Mouse (Mus musculus) kidney, embryonic 15.5 days (tissue): Measurements from ENCODE around the gene Ap1g2. TPM values are rescaled to one million over a fixed set of nuclear protein-coding genes. Genes with fewer than 3 reads are reported as not detected.
A peak's percentile ranks its signal among the peaks of the same experiment; 100 is the strongest.

ENCODE experiments used
- ATAC-seq: fragments of 200-750 bp; cut with Nextera tagmentation; replicated peaks from 2 replicates; pipeline ENCODE4 v1.8.0; 2017; ENCODE audit warnings: moderate TSS enrichment; ENCODE audit not compliant: low FRiP score
- H3K27ac ChIP-seq: fragments of 300-500 bp; sonication (generic); 2 replicates; pipeline ENCODE4 v1.5.1; 2015; ENCODE audit warnings: mild to moderate bottlenecking, inconsistent platforms
- H3K27me3 ChIP-seq: fragments of 300-500 bp; sonication (generic); 2 replicates; pipeline ENCODE4 v1.6.1; 2015; ENCODE audit warnings: inconsistent platforms
- H3K36me3 ChIP-seq: fragments of 300-500 bp; sonication (generic); 2 replicates; pipeline ENCODE4 v1.6.1; 2015; ENCODE audit warnings: inconsistent platforms
- H3K4me1 ChIP-seq: fragments of 300-500 bp; sonication (generic); 2 replicates; pipeline ENCODE4 v1.6.1; 2015; ENCODE audit warnings: inconsistent platforms
- H3K4me2 ChIP-seq: fragments of 300-500 bp; sonication (generic); 2 replicates; pipeline ENCODE4 v1.6.1; 2015; ENCODE audit warnings: moderate library complexity, mild to moderate bottlenecking, inconsistent platforms
- H3K4me3 ChIP-seq: fragments of 300-500 bp; sonication (generic); replicated peaks from 2 replicates; pipeline ENCODE4 v1.5.1; 2015; ENCODE audit warnings: mild to moderate bottlenecking, inconsistent platforms
- H3K9ac ChIP-seq: fragments of 300-500 bp; sonication (generic); 2 replicates; pipeline ENCODE4 v1.6.1; 2015; ENCODE audit warnings: mild to moderate bottlenecking, inconsistent platforms
- H3K9me3 ChIP-seq: fragments of 300-500 bp; sonication (generic); replicated peaks from 2 replicates; pipeline ENCODE4 v1.6.1; 2016; ENCODE audit warnings: inconsistent platforms
- WGBS: fragments of 180-500 bp; shearing (Covaris S2); methylation state at CpG from one replicate; pipeline ENCODE4 v1.1.7; 2015; ENCODE audit warnings: mixed read lengths; 5-methylcytosine and 5-hydroxymethylcytosine counted together
- polyA plus RNA-seq: library from polyadenylated mRNA; unstranded; fragments of >200 nt; fragmentation: Nextera tagmentation; extraction: Ambion mirVana; gene quantifications from 2 replicates; pipeline ENCODE4 v1.2.1, GENCODE M21; 2015

Ap1g2 gene
- polyA plus RNA-seq, 1 experiment from 2014 or later: 18.9 TPM

DNA sequence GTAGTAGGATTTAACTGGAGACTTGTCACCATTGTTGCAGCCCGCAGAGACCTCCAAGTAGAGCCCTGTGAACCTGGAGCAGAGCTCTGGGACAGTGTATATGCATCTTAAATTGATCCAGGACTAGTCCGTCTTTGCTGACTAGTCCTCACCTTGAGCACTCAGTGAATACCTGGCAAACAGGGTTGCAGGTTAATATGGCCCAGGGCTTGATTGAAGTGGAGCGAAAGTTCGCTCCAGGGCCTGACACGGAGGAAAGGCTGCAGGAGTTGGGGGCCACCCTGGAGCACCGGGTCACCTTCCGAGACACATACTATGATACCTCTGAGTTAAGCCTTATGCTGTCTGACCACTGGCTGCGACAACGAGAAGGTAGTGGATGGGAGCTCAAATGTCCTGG, 11.1 kb downstream of the Ap1g2 start:
- Histone ChIP-seq H3K27me3 (no peaks in the 10 kb centered on the region), H3K4me1 (peaks cover 50% of the 10 kb centered on the region), H3K27ac (peak overlapping the region; percentile 87), H3K4me3 (peak overlapping the region; percentile 75), H3K9ac (peak overlapping the region; percentile 69), H3K4me2 (peak overlapping the region; percentile 76), H3K9me3 (no peaks in the 10 kb centered on the region), H3K36me3 (peaks cover 21% of the 10 kb centered on the region; the same call in 1 of the 2 replicates)
- WGBS: 50% methylated on average over 9 of the region's 9 CpGs
- ATAC-seq: no peak

- Histone ChIP-seq H3K9ac (peak within 1 kb of the TSS; percentile 69), H3K27ac (peak within 1 kb of the TSS; percentile 87), H3K9me3 (no peaks in the 10 kb centered on the region), H3K27me3 (no peaks in the 10 kb centered on the region), H3K4me2 (peak within 1 kb of the TSS; percentile 76), H3K4me3 (peak within 1 kb of the TSS; percentile 75), H3K36me3 (peaks cover 21% of the 10 kb centered on the region; the same call in 1 of the 2 replicates), H3K4me1 (peaks cover 50% of the 10 kb centered on the region)
- WGBS: under 1% methylated on average over 30 of the region's 30 CpGs
- ATAC-seq: peak; percentile 69
These were observed 11.6 kb downstream of the Ap1g2 start, which contains the start of gene Thtpa for GRCm38 (mm10) chr14:55094704-55095231. TSS of gene Thtpa (plus strand) at chr14:55094784.

GRCm38 (mm10) chr14:55093927-55094326, 12.5 kb downstream of the Ap1g2 start:
- Histone ChIP-seq H3K4me3 (peak overlapping the region; percentile 75; the same call in 1 of the 2 replicates), H3K27me3 (no peaks in the 10 kb centered on the region), H3K4me2 (peak overlapping the region; percentile 76), H3K36me3 (peaks cover 13% of the 10 kb centered on the region; the same call in 1 of the 2 replicates), H3K4me1 (peaks cover 58% of the 10 kb centered on the region), H3K27ac (0 out of 2 replicates have a peak overlapping the region, but pooled peaks have one; percentile 87), H3K9ac (no peak overlapping the region), H3K9me3 (no peaks in the 10 kb centered on the region)
- 48% methylated on average over 6 of the region's 6 CpGs for WGBS
- no peak for ATAC-seq

DNA sequence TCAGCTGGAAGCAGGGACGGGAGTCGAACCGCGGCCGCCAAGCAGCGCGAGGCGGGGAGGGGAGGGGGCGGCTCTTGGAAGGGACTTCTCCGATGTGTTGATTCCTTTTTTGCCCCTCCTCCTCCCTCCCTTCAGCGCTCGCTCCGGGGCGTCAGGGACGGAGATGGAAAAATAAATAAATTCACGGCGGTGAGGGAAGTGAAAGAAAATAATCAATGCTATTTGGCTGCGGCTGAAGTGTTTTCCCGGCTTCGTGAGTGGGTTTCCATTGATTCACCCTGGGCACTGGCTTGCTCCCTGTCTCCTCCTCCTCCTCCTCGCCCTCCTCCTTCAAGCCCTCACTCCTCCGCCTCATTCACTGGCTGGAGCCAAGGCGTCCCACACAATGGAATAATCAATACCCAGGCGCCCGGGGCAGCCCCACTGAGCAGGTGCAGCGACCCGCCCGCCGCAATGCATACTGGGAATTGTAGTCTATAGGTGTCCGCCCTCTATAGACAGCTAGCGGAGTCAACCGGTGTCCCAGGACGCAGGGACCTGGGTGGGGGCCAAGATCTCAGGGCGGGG, 14.3 kb downstream of the Ap1g2 start, which contains the start of gene Zfhx2:
Gene Zfhx2 (minus strand): TSS at position 314 of the 567 bp plus-strand sequence.
- peaks cover 47% of the 10 kb centered on the region for H3K4me1 ChIP-seq
- peak within 1 kb of the TSS; percentile 65 for H3K4me3 ChIP-seq
- H3K4me2 ChIP-seq: peak within 1 kb of the TSS; percentile 87
- no peaks in the 10 kb centered on the region for H3K36me3 ChIP-seq
- under 1% methylated on average over 34 of the region's 34 CpGs for WGBS
- ATAC-seq: peak; percentile 89
- H3K9ac ChIP-seq: peak within 1 kb of the TSS; percentile 64
- H3K9me3 ChIP-seq: no peaks in the 10 kb centered on the region
- H3K27me3 ChIP-seq: no peaks in the 10 kb centered on the region
- peak within 1 kb of the TSS; percentile 90 for H3K27ac ChIP-seq

DNA sequence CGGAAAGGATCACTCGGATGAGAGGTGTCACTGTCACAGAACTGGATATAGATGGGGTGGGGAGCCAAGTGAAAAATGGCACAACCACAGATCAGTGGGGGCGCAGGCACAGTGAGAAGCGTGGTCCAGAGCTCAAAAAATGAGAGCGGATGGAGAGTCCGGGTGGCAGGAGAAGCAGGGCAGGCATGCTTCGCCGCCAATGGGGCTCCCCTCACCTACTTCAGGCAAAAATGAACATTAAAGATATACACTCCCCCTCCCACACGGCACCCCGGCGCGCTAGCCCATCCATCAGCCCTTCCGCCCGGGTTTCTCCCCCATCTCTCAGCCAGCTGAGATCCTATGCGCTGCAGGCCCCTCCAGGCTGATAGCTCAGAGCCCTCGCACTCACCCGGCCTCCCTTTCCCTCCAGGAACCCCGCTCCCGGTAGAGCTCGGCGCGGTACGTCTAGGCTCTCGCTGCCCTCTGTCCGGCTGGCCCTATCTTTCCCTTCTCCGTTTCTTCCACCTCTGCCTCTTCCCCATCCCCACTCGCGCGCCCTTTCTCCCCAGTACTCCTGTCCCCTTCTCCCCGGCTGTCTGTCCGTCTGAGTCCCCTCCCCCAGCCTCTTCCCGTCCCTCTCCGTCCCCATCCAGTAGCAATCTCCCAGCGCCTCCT, 15.1 kb downstream of the Ap1g2 start:
- no peaks in the 10 kb centered on the region for H3K36me3 ChIP-seq
- H3K4me2 ChIP-seq: peak overlapping the region; percentile 87
- peak overlapping the region; percentile 65 for H3K4me3 ChIP-seq
- 3% methylated on average over 34 of the region's 34 CpGs for WGBS
- H3K9me3 ChIP-seq: no peaks in the 10 kb centered on the region
- peak overlapping the region; percentile 64 for H3K9ac ChIP-seq
- ATAC-seq: no peak
- peaks cover 41% of the 10 kb centered on the region for H3K4me1 ChIP-seq
- H3K27me3 ChIP-seq: no peaks in the 10 kb centered on the region
- peak overlapping the region; percentile 90 for H3K27ac ChIP-seq

DNA sequence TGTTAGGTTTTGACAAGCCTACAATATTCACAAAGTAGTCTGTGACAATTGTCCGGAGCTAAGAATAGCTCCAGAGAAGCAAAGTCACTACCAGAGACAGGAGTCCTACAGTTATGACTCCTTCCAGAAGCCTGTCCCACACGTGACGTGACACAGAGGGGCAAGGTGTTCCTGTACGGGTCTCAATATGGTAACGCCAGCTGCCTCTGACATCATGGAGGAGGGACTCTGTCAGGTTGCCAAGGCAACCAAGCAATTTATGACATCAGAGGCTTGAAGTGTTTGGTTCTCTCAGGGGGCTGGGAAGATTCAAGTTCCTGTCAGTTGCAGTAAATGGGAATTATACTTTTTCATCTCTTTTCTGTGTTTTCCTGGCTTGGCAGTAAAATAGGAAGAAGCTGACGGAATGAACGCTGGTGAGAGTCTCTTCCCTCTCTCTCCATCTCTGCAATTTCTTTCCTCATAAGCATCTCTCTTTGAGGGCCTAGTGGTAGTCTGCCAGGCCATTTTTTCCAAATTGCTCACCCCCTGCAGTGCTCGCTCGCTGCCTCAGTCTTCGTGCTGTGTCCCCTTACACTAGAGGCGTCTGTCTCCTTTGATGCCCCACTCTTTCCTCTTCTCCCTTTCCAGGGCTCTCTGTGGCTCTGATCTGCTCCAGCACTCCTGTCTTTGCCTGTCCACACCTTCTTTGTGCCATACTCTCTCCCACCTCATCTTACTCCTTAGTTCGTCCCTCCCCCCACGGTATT, 17.0 kb downstream of the Ap1g2 start:
- no peak for ATAC-seq
- peak overlapping the region; percentile 9; the same call in 1 of the 2 replicates for H3K4me2 ChIP-seq

DNA sequence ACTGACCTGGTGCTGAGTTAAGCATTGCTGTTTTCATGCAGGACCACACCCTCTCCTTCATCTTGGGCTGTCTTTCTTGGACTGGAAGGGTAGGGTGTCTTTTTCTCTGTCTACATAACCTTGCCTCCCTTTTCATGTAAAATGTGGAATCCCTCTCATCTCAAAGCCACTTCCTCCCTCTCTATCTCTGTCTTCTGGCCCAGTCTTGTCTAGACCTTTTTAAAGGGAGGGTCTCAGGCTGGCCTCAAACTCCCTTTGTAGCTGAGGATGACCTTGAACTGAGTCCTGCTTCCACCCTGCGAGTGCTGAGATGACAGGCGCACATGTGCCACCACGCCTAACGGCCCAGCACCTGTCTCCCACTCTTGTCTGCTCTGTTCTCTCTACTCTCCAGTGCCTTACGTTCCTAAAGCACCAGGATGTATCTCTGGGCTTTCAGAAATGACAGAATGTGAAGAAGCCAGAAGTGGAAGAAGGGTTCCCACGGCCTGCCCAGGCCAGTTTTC, 20.3 kb downstream of the Ap1g2 start:
- no peaks in the 10 kb centered on the region for H3K27me3 ChIP-seq
- H3K4me1 ChIP-seq: peaks cover 28% of the 10 kb centered on the region
- 78% methylated on average over 6 of the region's 6 CpGs for WGBS
- H3K4me3 ChIP-seq: no peak overlapping the region
- H3K27ac ChIP-seq: no peak overlapping the region
- H3K36me3 ChIP-seq: no peaks in the 10 kb centered on the region
- no peaks in the 10 kb centered on the region for H3K9me3 ChIP-seq
- no peak overlapping the region for H3K9ac ChIP-seq
- ATAC-seq: 0 out of 2 replicates have a peak, but pooled peaks have one; percentile 12
- no peak overlapping the region for H3K4me2 ChIP-seq

More for the DNA sequence above, 17.0 kb downstream of the Ap1g2 start:
- H3K27ac ChIP-seq: 0 out of 2 replicates have a peak overlapping the region, but pooled peaks have one; percentile 19
- no peaks in the 10 kb centered on the region for H3K27me3 ChIP-seq
- 42% methylated on average over 13 of the region's 13 CpGs for WGBS
- H3K9me3 ChIP-seq: no peaks in the 10 kb centered on the region
- H3K4me3 ChIP-seq: no peak overlapping the region
- H3K9ac ChIP-seq: no peak overlapping the region
- H3K36me3 ChIP-seq: no peaks in the 10 kb centered on the region
- H3K4me1 ChIP-seq: peaks cover 42% of the 10 kb centered on the region

DNA sequence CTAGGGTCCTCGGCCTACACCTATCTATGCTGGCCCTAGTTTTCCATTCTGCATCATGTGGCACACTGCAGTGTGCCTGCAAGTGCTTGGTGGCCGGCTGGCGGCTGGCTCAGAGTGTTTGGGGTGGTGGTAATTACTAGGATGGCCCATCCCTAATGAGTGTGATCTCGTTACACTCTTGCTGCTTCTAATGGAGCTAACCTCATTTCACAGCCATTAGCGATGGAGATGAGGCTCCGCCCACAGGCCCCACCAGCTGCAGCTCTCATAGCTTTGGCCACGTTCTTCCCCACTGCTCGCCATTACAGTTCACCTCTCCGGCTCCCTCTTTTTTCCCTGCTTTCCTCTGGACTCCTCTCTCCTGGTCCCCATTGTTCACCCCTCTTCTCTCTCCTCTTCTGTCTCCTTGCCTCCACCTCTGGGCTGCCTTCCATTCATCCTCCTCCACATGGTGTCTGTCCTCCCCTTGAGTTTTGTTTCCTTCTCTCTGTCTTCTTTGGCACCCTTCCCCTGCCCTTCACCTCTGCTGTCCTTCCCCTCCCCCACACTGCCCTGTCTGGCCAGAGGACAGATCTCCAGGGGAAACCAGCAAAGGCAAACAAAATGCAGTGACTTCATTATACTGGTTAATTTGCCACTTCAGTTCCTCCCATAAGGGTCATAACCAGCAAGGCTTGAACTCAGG, 20.9 kb downstream of the Ap1g2 start:
- no peaks in the 10 kb centered on the region for H3K36me3 ChIP-seq
- no peaks in the 10 kb centered on the region for H3K27me3 ChIP-seq
- H3K4me3 ChIP-seq: no peak overlapping the region
- ATAC-seq: peak; percentile 40; the same call in 1 of the 2 replicates
- H3K4me2 ChIP-seq: no peak overlapping the region
- H3K27ac ChIP-seq: no peak overlapping the region
- 24% methylated on average over 9 of the region's 9 CpGs for WGBS
- H3K9me3 ChIP-seq: no peaks in the 10 kb centered on the region
- H3K4me1 ChIP-seq: peaks cover 24% of the 10 kb centered on the region
- no peak overlapping the region for H3K9ac ChIP-seq

DNA sequence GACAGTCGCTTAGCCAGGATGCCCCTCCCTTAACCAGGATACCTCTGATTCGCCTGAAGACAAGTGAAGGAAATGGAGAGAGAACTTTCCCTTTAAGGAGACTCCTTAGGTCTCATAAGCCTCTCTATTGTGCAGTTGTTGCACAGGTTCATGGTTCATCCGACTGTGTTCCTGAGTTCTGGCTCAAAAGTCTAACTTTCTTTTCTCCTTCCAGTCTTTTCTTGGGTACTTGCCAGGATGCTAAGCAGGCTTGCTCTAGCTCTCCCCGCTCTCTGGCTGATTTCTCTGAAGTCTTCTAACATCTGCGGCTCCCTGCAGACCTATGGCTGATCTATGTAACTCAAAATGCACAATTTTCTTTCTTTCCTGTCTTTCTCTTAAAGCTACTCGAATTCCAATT, 22.9 kb downstream of the Ap1g2 start:
- no peak overlapping the region for H3K4me3 ChIP-seq
- H3K36me3 ChIP-seq: no peaks in the 10 kb centered on the region
- no peak overlapping the region for H3K9ac ChIP-seq
- ATAC-seq: no peak
- no peaks in the 10 kb centered on the region for H3K9me3 ChIP-seq
- peaks cover 30% of the 10 kb centered on the region for H3K4me1 ChIP-seq
- no peak overlapping the region for H3K4me2 ChIP-seq
- 72% methylated on average over 6 of the region's 6 CpGs for WGBS
- H3K27me3 ChIP-seq: no peaks in the 10 kb centered on the region
- H3K27ac ChIP-seq: no peak overlapping the region

- no peak for ATAC-seq
- Histone ChIP-seq H3K27ac (no peak overlapping the region), H3K27me3 (no peaks in the 10 kb centered on the region), H3K9ac (no peak overlapping the region), H3K4me1 (peaks cover 45% of the 10 kb centered on the region), H3K4me3 (no peak overlapping the region), H3K36me3 (no peaks in the 10 kb centered on the region), H3K9me3 (no peaks in the 10 kb centered on the region), H3K4me2 (no peak overlapping the region)
- 32% methylated on average over 5 of the region's 5 CpGs for WGBS
These were observed 25.3 kb downstream of the Ap1g2 start for GRCm38 (mm10) chr14:55081105-55081504.
